Mouse (Mus musculus) olfactory bulb, adult 2 months (tissue): Measurements from ENCODE around the gene Ano4. TPM values are rescaled to one million over a fixed set of nuclear protein-coding genes. Genes with fewer than 3 reads are reported as not detected.

Source experiments
- H3K27ac ChIP-seq: fragments of 200-500 bp; 2 replicates; pipeline ENCODE4 v1.5.1; 2012; ENCODE audit warnings: low read depth, low read length; ENCODE audit not compliant: insufficient read depth
- H3K4me1 ChIP-seq: fragments of 200-500 bp; 2 replicates; pipeline ENCODE4 v1.6.1; 2012; ENCODE audit warnings: low read length; ENCODE audit not compliant: control insufficient read depth, insufficient read depth
- H3K4me3 ChIP-seq: fragments of 200-500 bp; 2 replicates; pipeline ENCODE4 v1.5.1; 2012; ENCODE audit warnings: mild to moderate bottlenecking, low read depth, low read length, moderate library complexity; ENCODE audit not compliant: insufficient read depth
- CTCF ChIP-seq: fragments of 200-500 bp; IDR thresholded peaks from 2 replicates; pipeline ENCODE4 v1.5.1; 2012; ENCODE audit warnings: low read depth, mild to moderate bottlenecking, low read length, moderate library complexity; ENCODE audit not compliant: insufficient read depth
- POLR2A ChIP-seq: fragments of 200-500 bp; IDR thresholded peaks from 2 replicates; pipeline ENCODE4 v1.6.1; 2012; ENCODE audit warnings: mild to moderate bottlenecking, low read depth, low read length, moderate library complexity; ENCODE audit not compliant: insufficient read depth
- WGBS: fragments of 180-500 bp; shearing (Covaris S2); methylation state at CpG from one replicate; pipeline ENCODE4 v1.1.7; 2018; 5-methylcytosine and 5-hydroxymethylcytosine counted together
- polyA plus RNA-seq: library from polyadenylated mRNA; stranded (reverse); fragments of >200 nt; gene quantifications from 2 replicates; pipeline ENCODE4 v1.2.4, GENCODE M21; 2012; ENCODE audit warnings: low replicate concordance; ENCODE audit not compliant: missing spikeins, insufficient read depth, insufficient read length

Ano4 gene
- polyA plus RNA-seq, 1 experiment = not detected

DNA sequence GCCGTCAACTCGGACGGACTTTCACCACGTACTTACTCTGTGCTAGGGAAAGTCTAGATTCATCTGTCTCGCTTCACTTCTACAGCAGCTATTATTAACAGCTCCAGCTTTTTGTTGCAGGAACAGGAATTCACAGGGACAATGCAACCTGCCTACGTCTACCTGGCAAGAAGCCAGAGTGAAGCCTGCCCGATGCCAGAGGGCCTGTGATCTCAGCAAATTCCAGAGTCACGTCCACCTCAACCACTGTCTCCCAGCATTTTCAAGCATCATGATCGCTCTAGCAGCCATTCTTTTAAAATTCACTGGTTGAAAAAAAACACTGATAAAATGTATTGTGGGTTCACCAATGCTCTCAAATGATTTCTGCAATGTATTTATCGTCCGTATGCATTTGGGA is 6.9 kb upstream of the Ano4 start:
- no peak for TF ChIP-seq POLR2A
- no peak for TF ChIP-seq CTCF
- Histone ChIP-seq H3K4me1 (peaks cover 2% of the 10 kb centered on the region; the same call in 1 of the 2 replicates), H3K27ac (no peak overlapping the region), H3K4me3 (no peak overlapping the region)
- 54% methylated on average over 11 of the region's 11 CpGs for WGBS

DNA sequence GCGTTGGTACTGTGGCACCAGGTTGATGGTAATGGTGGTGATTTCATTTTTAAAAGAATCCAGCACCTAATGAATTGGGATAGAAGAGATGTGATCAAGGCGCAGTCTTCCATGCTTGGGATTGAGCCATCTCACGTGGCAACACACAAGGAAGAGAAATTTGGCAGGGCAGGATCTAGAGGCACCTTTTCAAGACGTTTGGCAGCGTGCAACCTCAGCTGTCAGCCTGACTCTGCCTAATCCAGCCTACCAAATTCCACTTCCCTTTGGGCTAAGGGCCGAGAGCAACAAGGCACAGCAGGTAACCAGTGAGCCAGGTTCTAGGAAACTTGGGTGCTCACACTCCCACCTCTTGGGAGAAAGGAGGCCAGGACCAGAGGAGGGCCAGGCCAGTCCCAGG is 1.0 kb upstream of the Ano4 start:
- peaks cover 3% of the 10 kb centered on the region; the same call in 1 of the 2 replicates for H3K4me1 ChIP-seq
- TF ChIP-seq CTCF = no peak
- 76% methylated on average over 6 of the region's 6 CpGs for WGBS
- H3K27ac ChIP-seq = no peak overlapping the region
- H3K4me3 ChIP-seq = no peak overlapping the region

- WGBS = 49% methylated on average over 4 of the region's 4 CpGs
- Histone ChIP-seq H3K4me3 (peak overlapping the region; percentile 68), H3K4me1 (peaks cover 3% of the 10 kb centered on the region; the same call in 1 of the 2 replicates), H3K27ac (no peak overlapping the region)
- TF ChIP-seq CTCF (no peak), POLR2A (no peak)
These were observed 603 bp upstream of the Ano4 start for GRCm38 (mm10) chr10:89345196-89345533.

- H3K27ac ChIP-seq = no peak overlapping the region
- WGBS = 29% methylated on average over 4 of the region's 4 CpGs
- TF ChIP-seq POLR2A (no peak), CTCF (no peak)
These were observed 451 bp downstream of the Ano4 start for GRCm38 (mm10) chr10:89344132-89344490.

DNA sequence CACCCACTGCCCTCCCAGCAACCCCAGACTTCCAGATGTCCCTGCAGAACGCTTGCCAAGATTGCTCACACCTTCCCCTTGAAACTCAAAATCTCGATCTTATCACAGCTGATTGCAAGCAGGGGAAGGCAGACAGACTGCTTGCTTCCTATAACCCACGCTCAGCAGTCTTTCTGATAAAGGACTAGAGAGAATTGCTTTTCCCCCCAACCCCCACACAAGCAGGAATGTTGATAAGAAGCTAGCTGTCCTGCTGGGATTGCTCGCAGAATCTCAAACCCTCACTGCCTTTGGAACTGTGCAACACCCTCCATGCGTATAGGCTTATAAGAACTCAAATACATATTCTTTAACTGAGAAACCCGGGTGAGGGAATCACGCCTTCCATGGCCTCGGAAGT is 846 bp downstream of the Ano4 start:
- Histone ChIP-seq H3K4me1 (peaks cover 3% of the 10 kb centered on the region; the same call in 1 of the 2 replicates), H3K4me3 (peak overlapping the region; percentile 9; the same call in 1 of the 2 replicates), H3K27ac (no peak overlapping the region)
- TF ChIP-seq CTCF (no peak), POLR2A (no peak)
- WGBS = 55% methylated on average over 8 of the region's 8 CpGs

More at GRCm38 (mm10) chr10:89344132-89344490, 451 bp downstream of the Ano4 start:
- Histone ChIP-seq H3K4me1 (peaks cover 3% of the 10 kb centered on the region; the same call in 1 of the 2 replicates), H3K4me3 (peak overlapping the region; percentile 68)

DNA sequence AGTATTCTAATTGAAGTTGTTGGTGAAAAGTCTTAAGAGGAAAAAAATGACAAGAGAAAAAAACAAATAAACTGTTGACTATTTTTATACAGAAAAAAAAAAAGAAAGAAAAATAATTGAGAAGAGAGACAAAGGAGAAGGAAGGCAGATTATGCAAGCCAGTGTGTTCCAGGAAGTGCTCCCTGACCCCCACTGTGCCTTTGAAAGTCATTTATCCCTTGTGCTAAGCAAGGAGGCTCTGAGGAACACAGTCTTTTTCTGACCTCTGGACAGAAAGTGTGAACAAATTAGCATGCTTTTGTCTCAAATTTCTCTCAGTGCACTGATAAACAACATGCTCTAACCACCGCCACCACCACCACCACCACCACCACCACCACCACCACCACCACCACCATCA is 14.3 kb downstream of the Ano4 start:
- 82% methylated on average over 1 of the region's 1 CpGs for WGBS
- H3K4me3 ChIP-seq = no peak overlapping the region

DNA sequence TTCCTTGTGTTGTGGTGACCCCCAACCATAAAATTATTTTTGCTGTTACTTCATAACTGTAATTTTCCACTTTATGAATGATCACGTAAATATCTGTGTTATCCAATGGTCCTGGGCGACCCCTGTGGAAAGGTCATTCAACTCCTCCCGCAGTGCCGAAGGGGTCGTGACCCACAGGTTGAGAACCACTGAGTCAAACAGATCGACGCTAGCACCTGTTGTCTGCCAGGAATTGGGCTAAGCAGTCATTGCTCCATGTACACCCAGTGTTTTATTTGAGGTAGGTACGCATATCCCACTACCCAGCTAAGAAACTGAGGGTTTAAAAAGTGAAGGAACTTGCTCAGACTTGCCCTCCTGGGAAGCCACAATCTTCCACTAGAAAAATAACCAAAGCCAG is 14.8 kb downstream of the Ano4 start:
- WGBS = 91% methylated on average over 8 of the region's 8 CpGs
- TF ChIP-seq CTCF (no peak), POLR2A (no peak)

More for the DNA sequence above, 14.3 kb downstream of the Ano4 start:
- TF ChIP-seq POLR2A (no peak), CTCF (no peak)
- H3K27ac ChIP-seq = no peak overlapping the region
- peaks cover 2% of the 10 kb centered on the region; the same call in 1 of the 2 replicates for H3K4me1 ChIP-seq

GRCm38 (mm10) chr10:89328876-89329275 is 15.7 kb downstream of the Ano4 start:
- no peak overlapping the region for H3K4me3 ChIP-seq
- 83% methylated on average over 8 of the region's 8 CpGs for WGBS
- peaks cover 2% of the 10 kb centered on the region; the same call in 1 of the 2 replicates for H3K4me1 ChIP-seq
- no peak overlapping the region for H3K27ac ChIP-seq
- TF ChIP-seq POLR2A (no peak), CTCF (no peak)

More for the DNA sequence above, 14.8 kb downstream of the Ano4 start:
- no peak overlapping the region for H3K4me3 ChIP-seq
- peaks cover 2% of the 10 kb centered on the region; the same call in 1 of the 2 replicates for H3K4me1 ChIP-seq
- no peak overlapping the region for H3K27ac ChIP-seq

DNA sequence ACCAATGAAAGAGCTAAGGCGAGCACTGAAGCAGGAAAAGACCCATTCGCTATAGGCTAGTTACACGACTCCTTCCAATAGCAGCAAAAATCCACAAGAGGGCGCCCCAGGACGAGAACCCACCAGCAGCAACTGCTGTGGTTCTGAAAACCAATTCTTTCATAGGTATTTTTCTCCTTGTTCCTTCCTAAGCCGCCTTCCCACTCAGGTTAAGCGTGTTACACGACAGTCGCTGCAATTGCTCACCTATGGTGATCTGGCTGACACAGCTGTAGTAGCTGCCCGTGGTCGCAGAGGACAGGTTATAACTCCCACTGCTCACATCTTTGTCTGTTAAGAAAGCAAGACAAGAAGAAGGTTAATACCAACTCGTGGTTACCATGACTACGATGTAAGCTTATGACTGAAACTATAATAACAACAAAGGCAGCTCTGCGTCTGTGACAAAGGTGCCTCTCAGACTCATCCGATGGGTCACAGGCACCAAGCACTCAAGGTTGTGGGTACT is 17.5 kb downstream of the Ano4 start:
- 12% methylated on average over 15 of the region's 15 CpGs for WGBS
- TF ChIP-seq CTCF (peak; percentile 52), POLR2A (no peak)
- no peak overlapping the region for H3K27ac ChIP-seq
- no peak overlapping the region for H3K4me3 ChIP-seq
- peaks cover 2% of the 10 kb centered on the region; the same call in 1 of the 2 replicates for H3K4me1 ChIP-seq
